Mouse (Mus musculus): Measurements from ENCODE around the gene Supt20.

DNA sequence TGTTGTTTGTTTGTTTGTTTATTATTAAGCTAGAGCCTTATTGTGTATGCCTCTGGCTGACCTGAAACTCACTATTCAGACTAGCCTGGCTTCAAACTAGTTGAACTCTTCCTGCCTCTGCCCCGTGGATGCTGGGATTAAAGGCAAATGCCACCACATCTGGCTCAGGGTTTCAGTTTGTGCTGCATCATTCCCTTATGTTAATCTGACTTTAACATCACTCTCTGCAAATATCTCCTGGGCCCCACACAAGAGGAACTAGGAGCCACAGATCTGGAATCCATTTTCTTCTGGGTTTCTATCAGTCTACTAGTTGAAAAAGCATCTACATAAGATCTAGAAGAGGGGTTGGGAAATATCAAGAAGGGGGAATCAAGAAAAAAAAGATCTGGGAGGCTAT is 38.4 kb upstream of the Supt20 start:
- TF ChIP-seq GATA1 (IDR thresholded peaks at IDR 0.05; ENCODE audit: low read length) (no peak), TAL1 (IDR thresholded peaks at IDR 0.05; ENCODE audit: low read length) (no peak)
